Mouse (Mus musculus): Measurements from ENCODE around the gene Kmt2c. TPM values are rescaled to one million over a fixed set of nuclear protein-coding genes. Genes with fewer than 3 reads are reported as not detected.

The Kmt2c gene
- polyA plus RNA-seq, 1 experiment, result 2.6 TPM

DNA sequence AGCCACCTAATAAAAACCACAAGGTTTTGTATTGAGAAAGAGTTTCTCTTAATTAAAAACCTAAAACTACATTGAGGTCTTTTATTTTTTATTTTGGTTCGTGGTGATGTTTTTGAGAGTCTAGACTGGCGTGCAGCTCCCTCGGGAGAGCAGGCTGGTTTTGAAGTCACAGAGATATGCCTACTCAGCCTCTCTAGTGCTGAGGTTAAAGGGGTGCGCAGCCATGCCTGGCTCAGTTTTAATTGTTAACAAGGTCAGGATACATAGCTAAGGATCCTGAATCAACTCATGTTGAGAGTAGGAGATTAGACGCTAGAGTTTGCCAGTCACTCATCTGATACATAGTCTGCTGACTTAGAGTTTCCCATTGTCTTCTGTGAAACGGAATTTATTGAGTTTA lies 237.1 kb downstream of the Kmt2c start:
- Histone ChIP-seq H3K79me2 (ENCODE audit: control insufficient read depth, insufficient read depth) (no peaks in the 10 kb centered on the region), H3K79me3 (ENCODE audit: low read depth) (no peaks in the 10 kb centered on the region), H3K27me3 (ENCODE audit: control insufficient read depth, insufficient read depth, insufficient read length) (no peaks in the 10 kb centered on the region), H3ac (ENCODE audit: control insufficient read depth, insufficient read length, low read depth) (no peak overlapping the region), H3K4me3 (ENCODE audit: insufficient read depth, poor library complexity, severe bottlenecking) (no peak overlapping the region), H3K36me3 (ENCODE audit: control insufficient read depth, insufficient read depth) (peaks cover 14% of the 10 kb centered on the region)
- TF ChIP-seq CEBPB (IDR thresholded peaks at IDR 0.05; ENCODE audit: low read depth) (no peak), MYOG (IDR thresholded peaks at IDR 0.05; ENCODE audit: control insufficient read depth, extremely low read depth, insufficient read length) (no peak), MYOD1 (IDR thresholded peaks at IDR 0.05; ENCODE audit: control insufficient read depth, insufficient read length, low read depth) (no peak), MAX (IDR thresholded peaks at IDR 0.05) (no peak), USF1 (IDR thresholded peaks at IDR 0.05; ENCODE audit: low read depth) (no peak), CTCF (IDR thresholded peaks at IDR 0.05; ENCODE audit: control insufficient read depth, insufficient read depth, insufficient read length) (no peak), FOSL1 (IDR thresholded peaks at IDR 0.05; ENCODE audit: insufficient read depth, low read length, poor library complexity, severe bottlenecking) (no peak)

DNA sequence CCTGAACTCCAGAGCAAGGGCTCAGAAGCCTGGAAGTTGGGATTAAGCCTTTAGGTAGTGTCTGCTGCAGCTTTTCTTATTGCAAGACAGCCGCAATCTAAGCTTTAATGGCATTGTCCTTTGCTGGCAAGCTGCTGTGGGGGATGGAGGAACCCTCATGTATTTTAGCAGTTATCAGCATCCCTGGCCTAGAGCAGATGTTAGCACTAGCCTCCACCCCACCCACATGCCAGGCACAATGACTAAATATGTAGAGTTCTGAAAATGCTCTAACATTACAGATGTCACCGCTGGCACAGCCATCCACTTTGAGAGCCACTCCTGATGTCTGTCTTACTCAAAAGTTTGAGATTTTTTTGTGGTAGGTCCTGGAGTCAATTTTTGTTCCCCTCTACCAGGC lies 241.9 kb downstream of the Kmt2c start:
- no peak overlapping the region for H3K4me3 ChIP-seq (ENCODE audit: insufficient read depth, poor library complexity, severe bottlenecking)
- peaks cover 33% of the 10 kb centered on the region for H3K36me3 ChIP-seq (ENCODE audit: control insufficient read depth, insufficient read depth)
- H3K79me3 ChIP-seq (ENCODE audit: low read depth), result no peaks in the 10 kb centered on the region
- no peak for TF ChIP-seq MYOG (IDR thresholded peaks at IDR 0.05; ENCODE audit: control insufficient read depth, extremely low read depth, insufficient read length)
- no peak for TF ChIP-seq USF1 (IDR thresholded peaks at IDR 0.05; ENCODE audit: low read depth)
- H3K27me3 ChIP-seq (ENCODE audit: control insufficient read depth, insufficient read depth, insufficient read length), result no peaks in the 10 kb centered on the region
- H3ac ChIP-seq (ENCODE audit: control insufficient read depth, insufficient read length, low read depth), result no peak overlapping the region
- H3K79me2 ChIP-seq (ENCODE audit: control insufficient read depth, insufficient read depth), result no peaks in the 10 kb centered on the region

DNA sequence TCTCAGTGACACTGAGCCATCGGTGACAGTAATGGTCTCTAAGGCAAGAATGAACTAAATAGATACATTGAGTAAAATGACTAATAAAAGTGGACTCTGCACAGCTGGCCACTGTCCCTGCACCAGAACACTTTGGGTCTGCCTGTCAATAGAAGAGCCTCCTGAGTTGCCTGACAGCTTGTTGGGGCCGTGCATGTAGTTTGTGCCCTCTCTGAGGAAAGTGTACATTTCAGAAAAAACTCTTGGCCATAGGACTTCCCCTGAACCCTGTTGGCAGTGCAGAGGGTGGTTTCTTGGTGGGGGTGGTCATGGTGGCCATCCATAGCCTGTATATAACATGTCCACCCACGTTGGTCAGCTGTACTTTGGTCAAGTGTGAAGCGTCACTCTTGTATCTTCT lies 244.1 kb downstream of the Kmt2c start:
- Histone ChIP-seq H3K36me3 (ENCODE audit: control insufficient read depth, insufficient read depth) (peaks cover 32% of the 10 kb centered on the region), H3K27me3 (ENCODE audit: control insufficient read depth, insufficient read depth, insufficient read length) (no peaks in the 10 kb centered on the region), H3K4me3 (ENCODE audit: insufficient read depth, poor library complexity, severe bottlenecking) (no peak overlapping the region), H3K79me2 (ENCODE audit: control insufficient read depth, insufficient read depth) (no peaks in the 10 kb centered on the region), H3K79me3 (ENCODE audit: low read depth) (no peaks in the 10 kb centered on the region), H3ac (ENCODE audit: control insufficient read depth, insufficient read length, low read depth) (no peak overlapping the region)
- no peak for TF ChIP-seq MAX (IDR thresholded peaks at IDR 0.05)
- TF ChIP-seq MYOD1 (IDR thresholded peaks at IDR 0.05; ENCODE audit: control insufficient read depth, insufficient read length, low read depth), result no peak
- TF ChIP-seq USF1 (IDR thresholded peaks at IDR 0.05; ENCODE audit: low read depth), result no peak
- TF ChIP-seq FOSL1 (IDR thresholded peaks at IDR 0.05; ENCODE audit: insufficient read depth, low read length, poor library complexity, severe bottlenecking), result no peak
- TF ChIP-seq MYOG (IDR thresholded peaks at IDR 0.05; ENCODE audit: control insufficient read depth, extremely low read depth, insufficient read length), result no peak

DNA sequence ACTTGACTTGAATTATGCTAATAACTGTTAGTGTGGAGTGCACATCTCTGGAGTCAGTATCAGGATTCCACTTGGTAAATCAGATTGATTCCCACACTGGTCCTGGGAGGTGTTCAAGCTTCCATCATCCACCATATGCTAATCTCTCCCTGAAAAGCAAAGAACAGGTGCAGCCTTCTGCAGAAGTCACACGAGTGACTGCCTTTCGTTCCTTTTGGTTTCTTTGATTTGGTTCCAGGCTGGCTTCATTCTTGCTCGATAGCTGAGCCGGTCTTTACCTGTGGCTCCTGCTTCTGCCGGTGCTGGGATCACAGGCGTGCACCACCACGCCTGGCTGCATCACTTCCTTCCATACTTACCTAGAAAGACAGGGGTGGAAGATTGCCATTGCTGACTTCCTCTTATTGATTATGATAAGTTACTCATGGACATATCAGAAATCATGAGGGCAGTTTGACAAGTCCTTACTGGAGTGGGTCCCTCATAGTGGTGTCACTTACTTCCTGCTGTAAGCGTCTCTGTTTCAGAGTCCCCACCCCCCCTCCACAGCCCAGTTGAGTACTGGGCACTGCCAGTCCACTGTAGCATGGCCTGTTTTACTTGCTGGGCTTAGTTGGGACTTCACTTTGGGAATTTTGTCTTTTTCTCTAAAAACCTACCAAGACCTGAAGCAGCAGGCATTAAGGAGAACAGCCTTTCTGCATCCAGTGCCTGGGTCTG lies 245.6 kb downstream of the Kmt2c start:
- H3K4me3 ChIP-seq (ENCODE audit: insufficient read depth, poor library complexity, severe bottlenecking), result no peak overlapping the region
- H3K36me3 ChIP-seq (ENCODE audit: control insufficient read depth, insufficient read depth), result peaks cover 31% of the 10 kb centered on the region
- no peak overlapping the region for H3ac ChIP-seq (ENCODE audit: control insufficient read depth, insufficient read length, low read depth)
- no peaks in the 10 kb centered on the region for H3K79me2 ChIP-seq (ENCODE audit: control insufficient read depth, insufficient read depth)
- no peaks in the 10 kb centered on the region for H3K79me3 ChIP-seq (ENCODE audit: low read depth)
- TF ChIP-seq FOSL1 (IDR thresholded peaks at IDR 0.05; ENCODE audit: insufficient read depth, low read length, poor library complexity, severe bottlenecking), result no peak
- TF ChIP-seq MYOG (IDR thresholded peaks at IDR 0.05; ENCODE audit: control insufficient read depth, extremely low read depth, insufficient read length), result no peak
- no peak for TF ChIP-seq USF1 (IDR thresholded peaks at IDR 0.05; ENCODE audit: low read depth)
- no peak for TF ChIP-seq CEBPB (IDR thresholded peaks at IDR 0.05; ENCODE audit: low read depth)
- no peak for TF ChIP-seq MAX (IDR thresholded peaks at IDR 0.05)
- TF ChIP-seq MYOD1 (IDR thresholded peaks at IDR 0.05; ENCODE audit: control insufficient read depth, insufficient read length, low read depth), result no peak
- no peak for TF ChIP-seq CTCF (IDR thresholded peaks at IDR 0.05; ENCODE audit: control insufficient read depth, insufficient read depth, insufficient read length)
- no peaks in the 10 kb centered on the region for H3K27me3 ChIP-seq (ENCODE audit: control insufficient read depth, insufficient read depth, insufficient read length)

DNA sequence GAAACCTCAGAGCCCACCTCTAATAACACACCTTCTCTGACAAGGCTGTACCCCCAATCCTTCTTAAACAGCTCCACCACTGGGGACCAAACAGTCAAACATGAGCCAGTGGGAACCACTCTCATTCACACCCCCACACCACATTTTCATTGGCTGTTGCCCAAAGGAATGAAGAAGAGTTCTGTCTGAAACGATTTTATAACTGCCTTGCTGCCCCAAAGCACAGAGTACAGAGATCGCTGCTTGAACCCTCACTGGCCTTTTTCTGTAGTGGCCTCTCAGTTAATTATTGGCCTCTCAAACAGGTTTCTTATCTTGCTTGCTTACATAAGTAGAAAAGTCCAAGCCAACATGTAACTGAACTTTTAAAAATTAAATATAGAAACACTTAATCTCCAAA lies 246.2 kb downstream of the Kmt2c start:
- no peak overlapping the region for H3K4me3 ChIP-seq (ENCODE audit: insufficient read depth, poor library complexity, severe bottlenecking)
- H3K36me3 ChIP-seq (ENCODE audit: control insufficient read depth, insufficient read depth), result peaks cover 31% of the 10 kb centered on the region
- H3K27me3 ChIP-seq (ENCODE audit: control insufficient read depth, insufficient read depth, insufficient read length), result no peaks in the 10 kb centered on the region
- no peaks in the 10 kb centered on the region for H3K79me3 ChIP-seq (ENCODE audit: low read depth)
- H3K79me2 ChIP-seq (ENCODE audit: control insufficient read depth, insufficient read depth), result no peaks in the 10 kb centered on the region
- H3ac ChIP-seq (ENCODE audit: control insufficient read depth, insufficient read length, low read depth), result no peak overlapping the region
- TF ChIP-seq MYOG (IDR thresholded peaks at IDR 0.05; ENCODE audit: control insufficient read depth, extremely low read depth, insufficient read length) (no peak), CTCF (IDR thresholded peaks at IDR 0.05; ENCODE audit: control insufficient read depth, insufficient read depth, insufficient read length) (no peak), MYOD1 (IDR thresholded peaks at IDR 0.05; ENCODE audit: control insufficient read depth, insufficient read length, low read depth) (no peak), MAX (IDR thresholded peaks at IDR 0.05) (no peak), USF1 (IDR thresholded peaks at IDR 0.05; ENCODE audit: low read depth) (no peak), FOSL1 (IDR thresholded peaks at IDR 0.05; ENCODE audit: insufficient read depth, low read length, poor library complexity, severe bottlenecking) (no peak), CEBPB (IDR thresholded peaks at IDR 0.05; ENCODE audit: low read depth) (no peak)

DNA sequence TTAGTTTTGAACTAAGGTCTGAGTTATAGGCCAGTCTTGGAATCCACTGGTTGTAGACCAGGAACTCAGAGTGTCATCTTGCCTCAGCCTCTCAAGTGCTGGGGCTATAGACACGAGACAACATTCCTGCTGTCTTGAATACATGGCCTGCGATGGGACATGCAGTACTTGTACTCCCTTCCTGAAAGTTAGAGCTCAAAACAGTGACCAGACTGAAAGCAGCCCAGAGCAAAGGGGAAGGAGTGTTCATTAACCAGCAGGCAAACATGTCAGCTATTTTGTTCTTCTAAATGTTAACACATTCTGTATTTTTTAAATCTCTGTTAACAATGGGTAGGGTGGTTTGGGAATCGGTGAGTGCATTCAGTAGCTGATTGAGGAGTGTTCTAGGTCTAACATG lies 251.5 kb downstream of the Kmt2c start:
- TF ChIP-seq USF1 (IDR thresholded peaks at IDR 0.05; ENCODE audit: low read depth) (no peak), MYOG (IDR thresholded peaks at IDR 0.05; ENCODE audit: control insufficient read depth, extremely low read depth, insufficient read length) (no peak), CEBPB (IDR thresholded peaks at IDR 0.05; ENCODE audit: low read depth) (no peak), FOSL1 (IDR thresholded peaks at IDR 0.05; ENCODE audit: insufficient read depth, low read length, poor library complexity, severe bottlenecking) (no peak), CTCF (IDR thresholded peaks at IDR 0.05; ENCODE audit: control insufficient read depth, insufficient read depth, insufficient read length) (no peak), MAX (IDR thresholded peaks at IDR 0.05) (no peak), MYOD1 (IDR thresholded peaks at IDR 0.05; ENCODE audit: control insufficient read depth, insufficient read length, low read depth) (no peak)
- Histone ChIP-seq H3ac (ENCODE audit: control insufficient read depth, insufficient read length, low read depth) (no peak overlapping the region), H3K79me3 (ENCODE audit: low read depth) (no peaks in the 10 kb centered on the region), H3K79me2 (ENCODE audit: control insufficient read depth, insufficient read depth) (no peaks in the 10 kb centered on the region), H3K27me3 (ENCODE audit: control insufficient read depth, insufficient read depth, insufficient read length) (no peaks in the 10 kb centered on the region), H3K4me3 (ENCODE audit: insufficient read depth, poor library complexity, severe bottlenecking) (no peak overlapping the region), H3K36me3 (ENCODE audit: control insufficient read depth, insufficient read depth) (peaks cover 6% of the 10 kb centered on the region)

Measured in C2C12 (cell line).